Mouse (Mus musculus) left cerebral cortex, postnatal 36 days (tissue): ENCODE results near the gene Olfr62. TPM values are rescaled to one million over a fixed set of nuclear protein-coding genes. Genes with fewer than 3 reads are reported as not detected.

Source experiments
- DNase-seq, 2 experiments: peaks; one replicate each; pipeline ENCODE4 v3.0.0; 2021 to 2022; ENCODE audit warnings: low spot score in 2 of 2, mixed read lengths in 1 of 2
- intact Hi-C: fragments of 180-260 bp; cut with DNase I; formaldehyde crosslinking; loops from one replicate; pipeline ENCODE4 v1.15.1; 2025
- total RNA-seq, 2 experiments: library from RNA; stranded (reverse); gene quantifications; 2 replicates each; pipeline ENCODE4 v1.2.3; 2021

The Olfr62 gene
- not detected for total RNA-seq

- intact Hi-C loops: no loop called here
- no peak for DNase-seq
Observed at GRCm38 (mm10) chr4:118658652-118659051, at the start of gene Olfr62. Gene Olfr62, plus strand, starts transcription at chr4:118658952.

GRCm38 (mm10) chr4:118609836-118610235 lies 48.9 kb upstream of the Olfr62 start:
- intact Hi-C loops: no loop called here
- no peak for DNase-seq

- no peak for DNase-seq
- intact Hi-C loops: no loop called here
Observed at GRCm38 (mm10) chr4:118612619-118613018, 46.1 kb upstream of the Olfr62 start.

- DNase-seq: no peak
- intact Hi-C loops: no loop called here
Observed at GRCm38 (mm10) chr4:118615412-118615811, 43.3 kb upstream of the Olfr62 start.

- intact Hi-C loops: no loop called here
Observed at GRCm38 (mm10) chr4:118620279-118620966, 38.3 kb upstream of the Olfr62 start, which contains the start of the genes Cfap57 and Ebna1bp2. Gene Cfap57, minus strand, starts transcription at chr4:118620777. Gene Ebna1bp2, plus strand, starts transcription at chr4:118620799.

GRCm38 (mm10) chr4:118620967-118621320 lies 37.8 kb upstream of the Olfr62 start:
- intact Hi-C loops: no loop called here
- DNase-seq: no peak

More at GRCm38 (mm10) chr4:118620279-118620966, 38.3 kb upstream of the Olfr62 start, which contains the start of the genes Cfap57 and Ebna1bp2:
- peak; percentile 88 to 91 for DNase-seq

GRCm38 (mm10) chr4:118621781-118622180 lies 37.0 kb upstream of the Olfr62 start:
- no peak for DNase-seq
- intact Hi-C loops: no loop called here

- intact Hi-C loops: no loop called here
- DNase-seq: no peak
Observed at GRCm38 (mm10) chr4:118630261-118630660, 28.5 kb upstream of the Olfr62 start.

GRCm38 (mm10) chr4:118642346-118643190 lies 16.2 kb upstream of the Olfr62 start:
- intact Hi-C loops: no loop called here
- DNase-seq: peak in 1 of 2 experiments; percentile 16

GRCm38 (mm10) chr4:118645234-118645633 lies 13.5 kb upstream of the Olfr62 start:
- DNase-seq: peak; percentile 46 to 48
- intact Hi-C loops: loop anchor here (2.0 kb wide), 1 partner anchor 344 kb away; no protein-coding TSS in a partner anchor

GRCm38 (mm10) chr4:118687086-118687485 lies 28.3 kb downstream of the Olfr62 start:
- DNase-seq: no peak
- intact Hi-C loops: no loop called here

GRCm38 (mm10) chr4:118692412-118692973 lies 33.7 kb downstream of the Olfr62 start, which contains the start of gene Olfr1342:
Gene Olfr1342, minus strand, starts transcription at chr4:118692756.
- intact Hi-C loops: no loop called here
- no peak for DNase-seq

GRCm38 (mm10) chr4:118693812-118694211 lies 35.1 kb downstream of the Olfr62 start:
- DNase-seq: no peak
- intact Hi-C loops: no loop called here

GRCm38 (mm10) chr4:118703223-118703622 lies 44.5 kb downstream of the Olfr62 start, which contains the start of gene Olfr1341:
Gene Olfr1341, plus strand, starts transcription at chr4:118703523.
- no peak for DNase-seq
- intact Hi-C loops: no loop called here

- intact Hi-C loops: no loop called here
- DNase-seq: no peak
Observed at GRCm38 (mm10) chr4:118708086-118708485, 49.3 kb downstream of the Olfr62 start.

GRCm38 (mm10) chr4:118711656-118712055 lies 52.9 kb downstream of the Olfr62 start:
- intact Hi-C loops: no loop called here
- DNase-seq: no peak
